Mouse (Mus musculus) gastrocnemius, adult 18-20 months (tissue): ENCODE results near the gene Apc2. TPM values are rescaled to one million over a fixed set of nuclear protein-coding genes. Genes with fewer than 3 reads are reported as not detected.

Experiments used
- DNase-seq: peaks from one replicate; pipeline ENCODE4 v3.0.0; 2021; ENCODE audit warnings: low spot score
- total RNA-seq, 2 experiments: library from RNA; stranded (reverse); gene quantifications; 2 replicates each; pipeline ENCODE4 v1.2.3; 2021

Apc2 gene
- total RNA-seq, 2 experiments from 2014 or later: 0.18 to 0.31 TPM

DNA sequence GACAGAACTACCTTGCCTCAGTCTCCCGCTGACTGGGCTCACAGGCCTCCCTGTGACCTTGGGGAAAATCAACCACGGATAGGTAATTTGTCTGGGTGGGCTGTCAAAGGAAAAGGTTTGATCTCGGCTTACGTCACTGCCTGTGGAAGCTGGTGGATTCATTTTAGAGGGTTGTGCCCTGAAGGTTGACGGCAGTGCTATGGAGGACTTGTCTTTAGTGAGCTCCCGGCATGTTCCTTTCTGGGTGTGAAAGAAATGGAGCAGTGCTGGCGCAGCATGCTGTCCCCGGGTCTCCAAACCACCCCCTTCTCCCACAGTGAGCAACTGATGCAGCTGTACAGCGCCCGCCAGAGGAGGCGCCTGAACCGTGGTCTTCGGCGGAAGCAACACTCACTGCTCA, 2.5 kb upstream of the Apc2 start:
- DNase-seq: no peak

DNA sequence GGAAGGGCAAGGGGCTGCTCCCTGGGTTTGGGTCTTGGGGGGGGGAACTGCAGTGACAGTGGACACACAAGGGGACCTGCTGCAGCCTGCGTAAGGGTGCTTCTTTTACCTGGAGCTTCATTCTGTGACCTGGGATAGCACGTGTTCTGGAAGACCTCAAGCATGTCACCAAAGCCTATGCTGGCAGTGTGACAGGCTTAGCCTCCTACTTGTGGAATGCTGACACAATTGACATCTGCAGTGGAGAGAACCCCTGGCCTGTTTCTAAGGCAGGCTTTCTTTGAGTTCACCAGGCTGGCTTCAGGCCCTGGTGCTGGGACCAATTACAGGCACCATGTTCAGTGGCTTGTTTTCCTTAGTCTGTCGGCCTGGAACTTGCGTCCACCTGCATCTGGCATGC, 1.5 kb upstream of the Apc2 start:
- no peak for DNase-seq

- DNase-seq: no peak
Observed at GRCm38 (mm10) chr10:80294788-80295303, 931 bp upstream of the Apc2 start.

GRCm38 (mm10) chr10:80296824-80297223, 1.0 kb downstream of the Apc2 start:
- DNase-seq: no peak

- no peak for DNase-seq
Observed at GRCm38 (mm10) chr10:80297526-80298133, 1.9 kb downstream of the Apc2 start.

DNA sequence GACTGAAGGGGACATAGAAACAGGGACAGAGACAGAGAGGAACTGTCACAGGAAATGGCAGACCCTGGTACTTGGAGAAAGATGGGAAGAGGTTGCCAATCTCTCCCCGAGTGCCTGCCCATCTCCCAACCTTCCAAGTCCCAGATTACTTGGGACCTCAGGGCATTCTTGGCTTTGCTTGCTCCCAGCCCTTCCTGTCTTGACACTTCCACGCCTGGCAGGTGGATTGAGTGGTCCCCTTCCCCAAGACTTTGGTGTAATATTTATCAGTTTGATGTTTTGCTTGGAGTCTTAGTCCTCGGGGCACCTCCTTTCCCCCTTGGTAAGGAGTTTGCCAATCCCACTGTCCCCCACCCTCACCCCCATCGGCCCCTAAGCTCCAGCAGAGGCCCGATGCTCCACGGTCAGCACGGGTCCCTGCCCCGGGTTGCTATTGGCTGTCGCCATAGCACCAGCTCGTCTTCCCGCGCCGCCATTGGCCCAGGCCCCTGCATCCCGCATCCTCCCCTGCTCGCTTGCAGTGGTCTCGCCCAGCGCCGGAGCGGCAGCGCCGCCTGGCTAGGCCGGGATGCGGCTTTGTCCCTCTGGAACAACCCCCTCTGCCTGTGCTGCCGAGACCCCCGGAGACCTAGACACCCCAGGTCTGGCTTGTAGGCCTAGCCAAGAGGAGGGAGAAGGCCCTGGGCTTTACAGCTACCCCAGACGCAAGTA, 2.9 kb downstream of the Apc2 start:
- DNase-seq: no peak

DNA sequence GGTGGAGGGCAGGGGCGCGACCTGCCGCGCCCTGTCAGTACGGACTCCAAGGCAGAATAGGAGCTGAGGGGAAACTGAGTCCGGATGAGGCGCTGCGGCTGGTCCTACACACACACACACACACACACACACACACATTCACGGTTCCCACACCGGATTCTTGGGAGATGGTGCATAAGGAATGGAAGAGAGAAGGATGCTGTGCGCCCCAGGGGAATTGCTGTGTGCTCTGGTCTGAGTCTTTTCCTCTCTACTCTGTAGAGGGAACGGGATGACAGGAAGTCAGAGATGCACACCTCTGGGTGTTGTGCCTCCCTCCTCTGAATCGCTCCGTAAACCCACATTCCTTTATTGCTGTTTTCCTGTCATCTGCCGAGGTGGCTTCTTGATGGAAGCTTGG, 3.5 kb downstream of the Apc2 start:
- no peak for DNase-seq

GRCm38 (mm10) chr10:80299824-80300223, 4.0 kb downstream of the Apc2 start:
- no peak for DNase-seq

DNA sequence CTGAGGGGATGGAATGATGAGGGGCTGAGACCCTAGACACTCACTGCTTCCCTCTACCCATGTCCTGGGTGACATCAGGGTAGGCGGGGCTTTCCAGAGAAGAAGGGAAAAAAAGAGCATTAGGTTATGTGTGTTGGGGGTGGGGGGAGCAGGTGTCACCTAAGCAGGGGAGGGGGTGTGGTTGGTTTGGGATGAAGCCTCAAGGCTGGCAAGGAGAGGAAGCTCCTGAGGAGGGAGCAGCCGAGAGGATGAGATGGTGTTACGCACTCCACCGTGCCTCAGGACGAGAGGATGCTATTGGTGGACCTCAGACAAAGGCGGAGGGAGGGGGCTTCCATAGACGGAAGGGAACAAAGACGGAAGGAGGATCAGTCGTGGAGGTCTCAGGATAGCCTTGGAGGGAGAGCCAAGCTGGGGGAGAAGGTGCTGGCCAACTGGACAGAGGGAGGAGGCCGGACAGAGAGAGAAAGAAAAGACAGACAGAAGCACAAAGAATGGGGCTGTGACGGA, 5.0 kb downstream of the Apc2 start:
- DNase-seq: no peak

GRCm38 (mm10) chr10:80301256-80302081, 5.7 kb downstream of the Apc2 start:
- no peak for DNase-seq

DNA sequence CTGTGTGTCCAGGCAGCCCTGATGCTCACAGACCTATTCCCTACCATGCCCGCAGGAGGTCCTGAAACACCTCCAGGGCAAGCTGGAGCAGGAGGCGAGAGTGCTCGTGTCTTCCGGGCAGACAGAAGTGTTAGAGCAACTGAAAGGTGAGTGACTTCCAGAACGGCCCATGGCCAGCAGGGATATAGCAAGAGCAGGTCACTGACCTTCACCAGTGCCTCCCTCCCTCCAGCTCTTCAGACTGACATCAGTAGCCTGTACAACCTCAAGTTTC, 6.2 kb downstream of the Apc2 start:
- DNase-seq: no peak

GRCm38 (mm10) chr10:80302471-80302881, 6.7 kb downstream of the Apc2 start:
- DNase-seq: peak; percentile 83

- DNase-seq: no peak
Observed at GRCm38 (mm10) chr10:80304458-80304857, 8.7 kb downstream of the Apc2 start.

GRCm38 (mm10) chr10:80304862-80305261, 9.1 kb downstream of the Apc2 start:
- no peak for DNase-seq

DNA sequence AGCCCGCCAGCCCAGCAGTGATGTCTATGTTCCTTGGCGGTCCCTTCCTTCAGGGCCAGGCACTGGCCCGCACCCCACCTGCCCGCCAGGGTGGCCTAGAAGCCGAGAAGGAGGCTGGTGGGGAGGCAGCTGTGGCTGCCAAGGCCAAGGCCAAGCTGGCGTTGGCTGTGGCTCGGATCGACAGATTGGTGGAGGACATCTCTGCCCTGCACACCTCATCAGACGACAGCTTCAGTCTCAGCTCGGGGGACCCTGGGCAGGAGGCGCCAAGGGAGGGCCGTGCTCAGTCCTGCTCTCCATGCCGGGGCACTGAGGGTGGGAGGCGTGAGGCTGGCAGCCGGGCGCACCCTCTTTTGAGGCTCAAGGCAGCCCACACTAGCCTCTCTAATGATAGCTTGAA, 15.8 kb downstream of the Apc2 start:
- no peak for DNase-seq

- DNase-seq: no peak
Observed at GRCm38 (mm10) chr10:80312586-80313504, 17.1 kb downstream of the Apc2 start.

GRCm38 (mm10) chr10:80313627-80314201, 17.9 kb downstream of the Apc2 start:
- DNase-seq: no peak

DNA sequence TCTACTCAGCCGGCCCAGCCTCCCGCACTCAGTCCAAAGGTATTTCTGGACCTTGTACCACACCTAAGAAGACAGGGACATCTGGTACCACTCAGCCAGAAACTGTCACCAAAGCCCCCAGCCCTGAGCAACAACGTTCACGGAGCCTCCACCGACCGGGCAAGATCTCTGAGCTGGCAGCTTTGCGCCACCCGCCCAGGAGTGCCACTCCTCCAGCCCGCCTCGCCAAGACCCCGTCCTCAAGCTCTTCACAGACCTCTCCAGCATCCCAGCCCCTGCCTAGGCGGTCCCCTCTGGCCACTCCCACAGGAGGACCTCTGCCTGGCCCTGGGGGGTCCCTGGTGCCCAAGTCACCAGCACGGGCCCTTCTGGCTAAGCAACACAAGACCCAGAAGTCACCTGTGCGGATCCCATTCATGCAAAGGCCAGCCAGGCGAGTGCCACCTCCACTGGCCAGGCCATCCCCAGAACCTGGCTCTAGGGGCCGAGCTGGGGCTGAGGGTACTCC, 18.8 kb downstream of the Apc2 start:
- no peak for DNase-seq

GRCm38 (mm10) chr10:80315315-80315714, 19.5 kb downstream of the Apc2 start:
- DNase-seq: no peak

GRCm38 (mm10) chr10:80316359-80316781, 20.6 kb downstream of the Apc2 start:
- DNase-seq: no peak

- DNase-seq: no peak
Observed at GRCm38 (mm10) chr10:80317011-80317410, 21.2 kb downstream of the Apc2 start.
